Mouse (Mus musculus) limb, embryonic 12.5 days (tissue): Measurements from ENCODE around the gene Ddhd1. TPM values are rescaled to one million over a fixed set of nuclear protein-coding genes. Genes with fewer than 3 reads are reported as not detected.
A peak's percentile ranks its signal among the peaks of the same experiment; 100 is the strongest.

Experiments used
- ATAC-seq: fragments of 200-750 bp; cut with Nextera tagmentation; 2 replicates; pipeline ENCODE4 v1.8.0; 2017; ENCODE audit warnings: low read depth, moderate TSS enrichment; ENCODE audit not compliant: insufficient number of reproducible peaks, insufficient read depth, low FRiP score, low TSS enrichment
- H3K27ac ChIP-seq: fragments of 300-500 bp; sonication (generic); 2 replicates; pipeline ENCODE4 v1.5.1; 2016; ENCODE audit warnings: mild to moderate bottlenecking, moderate library complexity
- H3K27me3 ChIP-seq: fragments of 300-500 bp; sonication (generic); 2 replicates; pipeline ENCODE4 v1.6.1; 2016; ENCODE audit warnings: mild to moderate bottlenecking, moderate library complexity
- H3K36me3 ChIP-seq: fragments of 300-500 bp; sonication (generic); 2 replicates; pipeline ENCODE4 v1.6.1; 2016; ENCODE audit warnings: mild to moderate bottlenecking, moderate library complexity
- H3K4me1 ChIP-seq: fragments of 300-500 bp; sonication (generic); replicated peaks from 2 replicates; pipeline ENCODE4 v1.6.1; 2016
- H3K4me2 ChIP-seq: fragments of 300-500 bp; sonication (generic); 2 replicates; pipeline ENCODE4 v1.6.1; 2016; ENCODE audit warnings: mild to moderate bottlenecking, moderate library complexity
- H3K4me3 ChIP-seq: fragments of 300-500 bp; sonication (generic); replicated peaks from 2 replicates; pipeline ENCODE4 v1.5.1; 2016; ENCODE audit warnings: mild to moderate bottlenecking
- H3K9ac ChIP-seq: fragments of 300-500 bp; sonication (generic); replicated peaks from 2 replicates; pipeline ENCODE4 v1.6.1; 2016; ENCODE audit warnings: mild to moderate bottlenecking, moderate library complexity
- H3K9me3 ChIP-seq: fragments of 300-500 bp; sonication (generic); 2 replicates; pipeline ENCODE4 v1.6.1; 2016; ENCODE audit warnings: mild to moderate bottlenecking, moderate library complexity
- WGBS: fragments of 180-500 bp; shearing (Covaris S2); methylation state at CpG from one replicate; pipeline ENCODE4 v1.1.7; 2016; 5-methylcytosine and 5-hydroxymethylcytosine counted together
- polyA plus RNA-seq: library from polyadenylated mRNA; unstranded; fragments of >200 nt; fragmentation: Nextera tagmentation; extraction: Ambion mirVana; gene quantifications from 2 replicates; pipeline ENCODE4 v1.2.1, GENCODE M21; 2016

Gene Ddhd1
- polyA plus RNA-seq = 7.6 and 10.4 TPM in 2 replicates

DNA sequence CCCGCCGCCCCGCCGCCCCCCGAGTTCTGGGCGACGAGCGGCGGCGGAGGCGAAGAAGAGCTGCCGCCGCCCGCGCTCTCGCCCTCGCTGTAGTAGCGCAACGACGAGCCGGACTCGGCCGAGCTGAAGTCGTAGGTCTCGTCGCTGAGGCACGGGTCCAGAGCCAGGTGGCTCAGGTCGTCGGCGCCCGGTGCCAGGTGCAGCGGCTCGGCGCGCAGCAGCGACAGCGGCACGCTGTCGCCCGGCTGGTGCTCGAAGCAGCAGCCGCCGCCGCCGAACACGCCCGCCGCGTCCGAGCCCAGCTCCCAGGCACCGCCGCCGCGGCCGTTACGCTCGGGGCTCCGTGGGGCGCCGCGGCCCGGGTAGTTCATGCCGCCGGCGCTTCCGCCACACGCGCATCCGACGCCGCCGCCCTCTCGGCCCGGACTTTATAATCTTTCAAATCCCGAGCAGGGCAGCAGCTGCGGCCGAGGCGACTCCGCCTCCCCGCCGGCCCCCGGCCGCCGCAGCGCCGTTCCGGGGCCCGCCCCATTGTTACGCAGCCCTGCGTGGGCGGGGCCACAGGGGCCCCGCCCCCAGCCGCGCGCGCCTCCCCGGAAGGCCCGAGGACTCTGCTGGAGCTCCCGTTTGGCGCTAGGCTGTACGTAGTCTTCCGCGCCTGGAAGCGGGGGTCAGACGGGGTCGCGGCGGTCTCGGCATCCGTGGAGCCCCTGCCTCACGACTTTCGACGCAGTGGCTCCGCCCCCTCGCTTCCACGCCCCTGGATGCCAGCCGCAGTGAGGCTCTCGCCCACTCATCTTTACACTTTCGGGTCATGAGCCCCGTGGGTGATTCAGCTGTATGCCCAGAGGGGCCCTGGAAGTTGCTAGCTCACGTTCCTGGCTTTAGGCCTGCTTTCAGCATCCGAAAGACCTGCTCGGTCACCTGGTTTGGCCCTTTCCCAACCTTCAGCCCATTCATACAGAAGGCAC, at the start of gene Ddhd1:
TSS of gene Ddhd1 (minus strand) at position 503 of the 971 bp plus-strand sequence.
- peak within 1 kb of the TSS; percentile 95 for H3K4me2 ChIP-seq
- peak within 1 kb of the TSS; percentile 91 for H3K27ac ChIP-seq
- H3K4me3 ChIP-seq = peak within 1 kb of the TSS; percentile 83
- peak within 1 kb of the TSS; percentile 79 for H3K9ac ChIP-seq
- peaks cover 4% of the 10 kb centered on the region; the same call in 1 of the 2 replicates for H3K27me3 ChIP-seq
- peak; percentile 91 for ATAC-seq
- H3K4me1 ChIP-seq = peaks cover 20% of the 10 kb centered on the region
- no peaks in the 10 kb centered on the region for H3K9me3 ChIP-seq
- under 1% methylated on average over 95 of the region's 123 CpGs for WGBS
- no peaks in the 10 kb centered on the region for H3K36me3 ChIP-seq

DNA sequence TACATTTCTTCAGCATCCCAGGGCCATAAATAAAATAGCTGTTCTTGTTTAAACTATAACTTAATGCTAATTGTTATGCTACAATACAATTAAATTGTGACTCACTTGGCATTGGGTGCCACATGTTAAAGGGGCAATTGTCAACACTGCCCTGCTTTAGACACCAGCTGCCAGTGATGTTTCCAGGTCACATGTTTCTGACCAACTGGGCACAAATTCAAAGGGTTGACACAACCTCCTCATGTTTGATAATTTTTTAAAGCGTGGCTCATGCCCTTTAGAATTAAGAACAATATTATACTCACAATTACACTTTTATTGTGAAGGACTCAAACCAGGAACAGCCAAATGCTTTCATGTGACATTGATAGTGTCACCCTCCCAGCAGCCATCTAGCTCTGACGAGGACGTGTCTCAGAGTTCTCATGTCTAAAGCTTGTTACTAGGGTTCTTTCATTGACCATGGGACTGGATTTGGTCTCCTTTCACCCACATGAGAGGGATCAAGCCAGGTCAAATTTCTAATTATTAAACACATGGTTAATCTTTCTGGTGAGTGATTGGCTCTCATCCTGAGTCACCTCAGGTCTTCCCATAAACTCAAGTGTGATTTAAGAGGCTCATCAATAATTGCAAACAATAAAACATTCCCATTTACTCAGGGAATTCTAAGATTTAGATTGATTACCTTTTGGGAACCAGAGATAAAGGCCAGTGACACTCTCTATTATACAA, 49.4 kb upstream of the Ddhd1 start:
- H3K27ac ChIP-seq = no peak overlapping the region
- no peak for ATAC-seq
- H3K4me3 ChIP-seq = no peak overlapping the region
- H3K36me3 ChIP-seq = no peaks in the 10 kb centered on the region
- peaks cover 4% of the 10 kb centered on the region; the same call in 1 of the 2 replicates for H3K9me3 ChIP-seq
- 64% methylated on average over 3 of the region's 3 CpGs for WGBS
- H3K9ac ChIP-seq = no peak overlapping the region
- no peaks in the 10 kb centered on the region for H3K4me1 ChIP-seq
- H3K4me2 ChIP-seq = no peak overlapping the region
- H3K27me3 ChIP-seq = no peaks in the 10 kb centered on the region

DNA sequence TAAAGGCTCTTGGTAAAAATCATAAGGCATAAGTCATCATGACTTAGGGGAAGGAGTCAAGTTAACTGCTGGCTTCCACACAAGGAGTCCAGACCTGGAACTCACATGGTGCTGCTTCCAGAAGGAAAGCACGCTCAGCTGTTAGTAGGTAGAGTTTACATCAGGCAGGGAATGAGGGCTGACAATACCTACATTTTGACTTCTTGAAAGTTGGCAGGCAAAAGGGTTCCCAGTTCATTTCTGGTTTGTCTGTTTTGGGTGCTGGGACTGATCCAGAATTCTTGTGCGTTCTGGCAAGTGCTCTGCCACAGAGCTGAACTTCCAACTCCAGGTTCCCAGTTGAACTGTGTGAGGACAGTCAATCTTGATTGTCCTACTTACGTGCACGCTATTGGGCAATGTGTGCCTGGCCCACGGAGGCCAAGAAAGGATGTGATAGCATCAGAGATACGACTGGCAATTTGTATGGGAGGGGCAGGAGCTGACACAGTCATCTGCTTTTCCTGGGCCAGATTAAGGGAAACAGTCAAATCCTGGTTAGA, 42.2 kb upstream of the Ddhd1 start:
- Histone ChIP-seq H3K9ac (no peak overlapping the region), H3K27ac (no peak overlapping the region), H3K9me3 (peaks cover 4% of the 10 kb centered on the region; the same call in 1 of the 2 replicates), H3K4me3 (no peak overlapping the region), H3K36me3 (no peaks in the 10 kb centered on the region), H3K4me2 (no peak overlapping the region), H3K27me3 (no peaks in the 10 kb centered on the region), H3K4me1 (no peaks in the 10 kb centered on the region)
- 75% methylated on average over 6 of the region's 6 CpGs for WGBS
- ATAC-seq = no peak

DNA sequence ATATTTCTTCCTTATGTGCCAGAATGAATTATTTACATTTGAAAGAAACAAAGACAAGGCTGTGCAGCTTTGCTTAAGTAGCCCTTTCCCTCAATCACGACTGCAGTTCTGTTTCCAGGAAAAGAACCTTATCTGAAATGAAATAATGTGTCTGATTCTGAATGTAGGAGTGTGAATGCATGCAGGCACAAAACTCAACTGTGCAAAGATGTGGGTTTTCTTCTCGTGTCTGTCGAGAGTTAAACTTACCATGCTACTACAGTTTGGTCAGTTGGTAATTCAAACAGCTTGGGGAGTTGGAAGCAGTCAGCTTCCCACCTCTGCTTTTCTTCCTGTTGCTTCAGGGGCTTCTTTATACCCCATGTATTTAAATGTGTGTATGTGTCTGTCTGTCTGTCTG, 40.9 kb upstream of the Ddhd1 start:
- Histone ChIP-seq H3K4me2 (no peak overlapping the region), H3K4me3 (no peak overlapping the region), H3K4me1 (no peaks in the 10 kb centered on the region), H3K27me3 (no peaks in the 10 kb centered on the region), H3K27ac (no peak overlapping the region), H3K9ac (no peak overlapping the region), H3K36me3 (no peaks in the 10 kb centered on the region), H3K9me3 (peaks cover 1% of the 10 kb centered on the region; the same call in 1 of the 2 replicates)
- no peak for ATAC-seq
- 77% methylated on average over 3 of the region's 3 CpGs for WGBS

DNA sequence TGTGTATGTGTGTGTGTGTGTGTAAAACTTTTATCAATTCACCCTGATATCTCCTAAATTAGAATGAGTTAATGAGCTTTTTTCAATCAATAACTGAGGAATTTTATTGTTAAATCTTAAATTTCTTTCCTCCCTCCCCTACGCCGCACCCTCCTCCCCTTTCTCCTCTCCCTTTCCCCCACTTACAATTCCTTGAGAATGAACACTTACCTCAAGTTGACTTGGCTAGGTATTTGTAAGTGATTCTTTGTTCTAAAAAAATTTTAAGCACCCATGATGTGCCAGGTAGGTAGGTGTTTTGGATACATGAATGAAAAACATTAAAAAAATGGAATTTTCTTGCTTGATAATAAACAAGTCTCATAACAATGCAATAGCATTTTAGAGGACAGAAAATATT, 38.2 kb upstream of the Ddhd1 start:
- ATAC-seq = no peak
- Histone ChIP-seq H3K36me3 (no peaks in the 10 kb centered on the region), H3K9me3 (no peaks in the 10 kb centered on the region), H3K9ac (no peak overlapping the region), H3K27ac (no peak overlapping the region), H3K4me3 (no peak overlapping the region), H3K4me1 (no peaks in the 10 kb centered on the region), H3K4me2 (no peak overlapping the region), H3K27me3 (no peaks in the 10 kb centered on the region)
- WGBS = 100% methylated on average over 2 of the region's 2 CpGs

DNA sequence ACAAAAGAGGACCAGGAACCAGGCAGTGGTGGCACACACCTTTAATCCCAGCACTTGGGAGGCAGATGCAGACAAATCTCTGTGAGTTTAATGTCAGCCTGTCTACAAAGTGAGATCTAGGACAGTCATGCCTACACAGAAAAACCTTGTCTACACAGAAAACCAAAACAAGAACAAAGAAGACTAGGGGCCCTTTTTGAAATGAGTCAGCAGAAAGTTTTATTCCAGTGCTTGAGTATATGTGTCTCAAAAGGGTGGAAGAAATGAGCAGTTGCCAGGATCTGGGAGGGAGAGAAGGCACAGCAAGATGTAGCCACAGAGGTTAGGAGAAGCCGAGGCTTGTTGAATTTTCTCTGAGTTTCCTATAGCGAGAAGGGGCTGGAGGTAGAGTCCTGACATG, 35.9 kb upstream of the Ddhd1 start:
- no peak for ATAC-seq
- H3K4me2 ChIP-seq = no peak overlapping the region
- H3K4me1 ChIP-seq = peaks cover 5% of the 10 kb centered on the region
- H3K27ac ChIP-seq = no peak overlapping the region
- no peaks in the 10 kb centered on the region for H3K27me3 ChIP-seq
- no peak overlapping the region for H3K9ac ChIP-seq
- no peaks in the 10 kb centered on the region for H3K36me3 ChIP-seq
- WGBS = 88% methylated on average over 2 of the region's 2 CpGs
- H3K4me3 ChIP-seq = no peak overlapping the region
- H3K9me3 ChIP-seq = no peaks in the 10 kb centered on the region

DNA sequence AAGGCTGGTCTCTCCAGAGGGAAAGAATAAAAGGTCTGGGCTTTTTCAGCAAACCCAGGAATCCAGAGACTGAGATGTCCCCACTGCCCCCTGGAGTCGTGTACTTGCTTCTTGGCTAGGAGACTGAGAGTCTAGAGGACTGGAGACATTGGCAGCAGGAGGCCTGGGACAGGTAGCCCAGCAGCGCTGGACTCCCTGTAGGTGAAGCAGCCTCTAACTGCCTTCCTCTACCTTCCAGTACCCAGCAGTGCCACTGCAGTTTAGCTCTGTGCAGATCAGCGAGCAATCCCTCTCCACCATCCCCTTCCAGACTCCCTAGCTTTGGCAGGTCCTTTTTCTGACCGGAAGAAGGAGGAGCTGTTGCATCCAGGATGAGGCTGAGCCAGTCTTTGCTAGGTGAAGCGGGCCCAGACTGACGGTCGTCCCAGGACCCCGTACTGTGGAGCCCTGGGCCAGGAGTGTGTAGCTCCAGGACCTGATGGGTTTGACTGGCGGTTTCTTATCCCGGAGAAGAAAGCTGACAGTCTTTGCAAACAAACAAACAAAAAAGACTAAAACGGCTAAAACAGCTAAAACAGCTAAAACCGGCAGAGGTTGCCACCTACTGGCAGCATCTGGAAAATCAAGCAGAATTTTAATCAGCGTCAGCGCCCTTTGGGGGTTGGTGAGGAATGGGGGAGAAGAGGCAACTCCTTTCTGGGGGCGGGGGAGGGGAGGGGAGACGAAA, 32.7 kb upstream of the Ddhd1 start:
- Histone ChIP-seq H3K4me3 (peak overlapping the region; percentile 52), H3K9me3 (no peaks in the 10 kb centered on the region), H3K4me1 (peaks cover 5% of the 10 kb centered on the region), H3K27me3 (no peaks in the 10 kb centered on the region), H3K27ac (no peak overlapping the region), H3K4me2 (peak overlapping the region; percentile 62), H3K36me3 (no peaks in the 10 kb centered on the region), H3K9ac (peak overlapping the region; percentile 64)
- ATAC-seq = peak; percentile 90
- 1% methylated on average over 16 of the region's 16 CpGs for WGBS

DNA sequence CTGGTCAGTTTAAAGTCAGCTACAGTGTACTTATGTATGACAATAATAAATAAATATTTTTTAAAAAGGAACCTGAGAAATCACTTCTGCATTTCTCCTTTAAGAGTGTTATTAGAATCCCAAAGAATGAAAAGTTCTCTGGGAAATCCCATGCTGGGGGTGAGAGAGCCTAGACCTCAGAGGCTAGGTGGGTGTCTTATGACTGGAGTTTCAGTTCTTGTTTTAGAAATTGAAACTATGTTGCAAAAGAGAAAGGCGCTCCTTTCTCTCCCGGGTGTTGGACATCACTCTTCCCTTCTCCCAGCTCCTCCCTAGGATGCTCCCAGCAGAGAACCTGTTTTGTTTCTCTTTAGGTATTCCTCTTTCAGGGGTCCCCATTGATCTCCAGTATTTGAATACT, 27.4 kb upstream of the Ddhd1 start:
- H3K27ac ChIP-seq = no peak overlapping the region
- no peak overlapping the region for H3K9ac ChIP-seq
- 83% methylated on average over 2 of the region's 2 CpGs for WGBS
- H3K4me1 ChIP-seq = peaks cover under 1% of the 10 kb centered on the region
- H3K36me3 ChIP-seq = no peaks in the 10 kb centered on the region
- no peak overlapping the region for H3K4me2 ChIP-seq
- ATAC-seq = no peak
- no peaks in the 10 kb centered on the region for H3K9me3 ChIP-seq
- no peaks in the 10 kb centered on the region for H3K27me3 ChIP-seq
- no peak overlapping the region for H3K4me3 ChIP-seq

DNA sequence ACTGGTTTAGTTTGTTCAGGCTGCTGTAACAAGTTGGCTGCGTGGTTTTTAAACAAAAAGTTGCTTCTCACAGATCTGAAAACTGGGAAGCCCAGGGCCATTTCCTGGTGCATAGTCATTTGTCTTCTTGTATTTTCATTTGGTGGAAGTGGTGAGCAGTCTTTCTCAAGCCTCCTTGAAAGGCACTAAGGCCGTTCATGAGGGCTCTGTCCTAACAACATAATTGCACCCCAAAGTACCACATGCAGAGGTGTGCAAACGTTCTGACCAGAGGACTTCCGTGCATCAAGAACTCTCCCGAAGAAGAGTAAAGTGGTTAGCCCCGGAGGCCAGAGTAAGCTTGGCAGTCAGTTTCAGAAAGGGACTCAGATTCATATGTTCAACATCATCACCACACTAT, 18.8 kb upstream of the Ddhd1 start:
- H3K4me1 ChIP-seq = no peaks in the 10 kb centered on the region
- no peak overlapping the region for H3K27ac ChIP-seq
- 61% methylated on average over 6 of the region's 6 CpGs for WGBS
- H3K36me3 ChIP-seq = no peaks in the 10 kb centered on the region
- no peak overlapping the region for H3K4me2 ChIP-seq
- no peaks in the 10 kb centered on the region for H3K27me3 ChIP-seq
- no peak overlapping the region for H3K4me3 ChIP-seq
- no peaks in the 10 kb centered on the region for H3K9me3 ChIP-seq
- no peak overlapping the region for H3K9ac ChIP-seq
- ATAC-seq = no peak

DNA sequence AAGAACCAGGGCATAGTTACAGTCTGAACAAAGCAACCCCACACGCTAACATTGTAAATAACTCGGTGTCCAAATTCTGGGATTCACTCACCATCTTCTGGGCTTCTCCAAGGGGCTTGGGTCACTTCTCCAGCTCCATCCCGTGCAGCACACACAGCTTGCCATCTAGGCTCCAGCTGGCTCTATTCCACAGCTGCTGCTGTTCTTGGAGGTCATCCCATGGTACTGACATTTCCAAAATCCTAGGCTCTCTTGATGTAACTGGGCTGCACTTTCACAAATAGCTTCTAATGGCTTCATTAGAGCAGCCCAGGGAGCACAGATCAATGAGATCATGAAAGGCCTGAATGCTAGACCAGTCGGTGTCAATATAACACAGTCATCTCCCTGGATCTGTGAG, 10.4 kb upstream of the Ddhd1 start:
- no peak for ATAC-seq
- H3K9ac ChIP-seq = no peak overlapping the region

More for the DNA sequence above, 10.4 kb upstream of the Ddhd1 start:
- Histone ChIP-seq H3K4me1 (0 out of 2 replicates have a peak, but pooled peaks cover 2% of the 10 kb centered on the region), H3K4me2 (no peak overlapping the region), H3K36me3 (no peaks in the 10 kb centered on the region), H3K27me3 (no peaks in the 10 kb centered on the region), H3K27ac (no peak overlapping the region), H3K4me3 (no peak overlapping the region), H3K9me3 (no peaks in the 10 kb centered on the region)
- WGBS = 80% methylated on average over 4 of the region's 4 CpGs
